Mouse (Mus musculus) cerebellum, adult 11 months (tissue): Measurements from ENCODE around the gene Nol4l.
"Not testable (repeated sequence)": the region's sequence is repeated elsewhere in the genome, so short reads cannot be mapped to it uniquely, and the experiment has no call there.

Experiments
- DNase-seq: peaks from one replicate; pipeline ENCODE4 v3.0.0; 2022

Gene Nol4l

DNA sequence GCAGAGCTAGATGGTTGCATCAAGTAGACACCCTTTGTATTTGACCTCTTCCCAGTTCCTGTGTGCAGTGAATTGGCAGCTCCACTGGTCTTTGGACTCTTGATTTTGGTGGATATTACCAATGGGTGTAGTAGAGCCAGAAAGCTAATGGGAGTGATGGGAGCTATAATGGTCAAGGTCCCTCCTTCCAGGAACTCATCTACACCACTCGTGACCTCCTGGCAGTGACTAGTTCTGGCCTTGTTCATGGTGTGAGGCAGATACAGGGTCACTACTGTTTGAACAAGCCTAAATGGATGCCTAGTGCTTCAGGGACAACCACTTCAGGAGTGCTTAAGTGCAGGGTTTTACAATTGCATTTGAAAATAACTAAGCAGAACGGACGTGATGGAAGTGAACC is 125.7 kb downstream of the Nol4l start:
- no peak for DNase-seq

- no peak for DNase-seq
Measured at GRCm38 (mm10) chr2:153399166-153399565, 130.6 kb downstream of the Nol4l start.

- DNase-seq, result no peak
Measured at GRCm38 (mm10) chr2:153397790-153398515, 131.8 kb downstream of the Nol4l start.

GRCm38 (mm10) chr2:153393045-153393444 is 136.7 kb downstream of the Nol4l start:
- peak; percentile 55 for DNase-seq

GRCm38 (mm10) chr2:153389831-153390230 is 139.9 kb downstream of the Nol4l start:
- no peak for DNase-seq

DNA sequence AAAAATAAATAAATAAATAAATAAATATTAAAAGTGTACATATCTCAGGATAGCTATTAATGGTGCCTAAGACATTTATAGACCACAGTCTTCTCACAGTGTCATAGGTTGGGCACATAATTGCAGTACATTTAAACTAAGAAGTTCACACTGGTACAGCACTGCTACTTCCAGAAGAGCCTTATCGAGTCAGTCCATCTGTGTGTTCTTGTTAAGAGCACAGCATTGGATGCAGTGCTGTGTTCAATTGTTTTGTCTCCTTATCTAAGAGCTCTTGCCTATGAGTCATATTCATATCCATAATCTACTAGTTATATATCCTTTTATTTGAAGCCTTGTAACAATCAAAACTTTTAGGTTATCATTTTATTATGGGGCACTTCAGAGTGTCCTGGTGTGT is 149.3 kb downstream of the Nol4l start:
- DNase-seq, result no peak

DNA sequence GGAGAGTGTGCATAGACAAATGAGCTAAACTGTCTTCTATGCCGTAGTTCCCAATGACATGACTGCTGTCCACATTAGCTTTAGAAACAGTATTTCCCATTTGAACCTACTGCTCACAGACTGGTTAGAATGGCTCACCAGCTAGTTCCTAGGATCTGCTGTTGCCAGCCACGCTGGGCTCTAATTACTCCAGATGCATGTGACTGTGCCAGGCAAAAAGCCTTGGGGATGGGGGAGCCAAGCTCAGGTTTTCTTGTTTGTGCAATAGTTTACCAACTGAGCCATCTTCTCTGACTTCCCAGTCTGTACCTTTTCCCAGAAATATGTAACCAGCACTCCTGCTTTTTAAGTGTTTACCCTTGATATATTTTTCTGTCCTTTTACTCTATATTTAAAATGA is 154.4 kb downstream of the Nol4l start:
- DNase-seq, result no peak

- DNase-seq, result no peak
Measured at GRCm38 (mm10) chr2:153370871-153371270, 158.9 kb downstream of the Nol4l start.

- DNase-seq, result not testable (repeated sequence)
Measured at GRCm38 (mm10) chr2:153364531-153364930, 165.2 kb downstream of the Nol4l start.

DNA sequence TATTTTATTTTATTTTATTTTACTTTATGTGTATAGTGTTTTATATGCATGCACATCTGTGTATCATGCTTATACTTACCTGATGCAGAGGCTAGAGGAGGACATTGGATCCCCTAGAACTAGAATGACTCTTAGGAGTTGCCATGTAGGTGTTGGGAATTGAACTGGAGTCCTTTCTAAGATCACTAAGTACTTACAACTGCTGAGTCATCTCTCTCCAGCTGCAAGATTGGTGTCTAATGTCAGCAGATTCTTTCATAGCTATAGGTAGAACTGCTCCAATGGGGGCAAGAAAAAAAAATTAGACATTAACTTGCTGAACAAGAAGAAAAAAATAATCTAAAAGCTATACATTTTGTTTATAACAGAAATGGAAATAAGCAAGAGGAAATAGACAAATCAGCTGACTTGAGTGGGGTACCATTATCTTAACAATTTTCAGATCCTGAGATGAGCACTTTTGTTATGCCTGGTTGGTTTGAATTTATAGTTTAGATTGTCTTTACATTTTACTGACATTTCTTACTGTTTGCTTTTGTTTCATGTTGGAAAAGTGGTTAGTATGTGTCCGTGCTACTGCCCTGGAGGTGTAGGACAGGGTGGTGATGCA is 168.6 kb downstream of the Nol4l start:
- DNase-seq, result no peak
